In the genomic region with DNA sequence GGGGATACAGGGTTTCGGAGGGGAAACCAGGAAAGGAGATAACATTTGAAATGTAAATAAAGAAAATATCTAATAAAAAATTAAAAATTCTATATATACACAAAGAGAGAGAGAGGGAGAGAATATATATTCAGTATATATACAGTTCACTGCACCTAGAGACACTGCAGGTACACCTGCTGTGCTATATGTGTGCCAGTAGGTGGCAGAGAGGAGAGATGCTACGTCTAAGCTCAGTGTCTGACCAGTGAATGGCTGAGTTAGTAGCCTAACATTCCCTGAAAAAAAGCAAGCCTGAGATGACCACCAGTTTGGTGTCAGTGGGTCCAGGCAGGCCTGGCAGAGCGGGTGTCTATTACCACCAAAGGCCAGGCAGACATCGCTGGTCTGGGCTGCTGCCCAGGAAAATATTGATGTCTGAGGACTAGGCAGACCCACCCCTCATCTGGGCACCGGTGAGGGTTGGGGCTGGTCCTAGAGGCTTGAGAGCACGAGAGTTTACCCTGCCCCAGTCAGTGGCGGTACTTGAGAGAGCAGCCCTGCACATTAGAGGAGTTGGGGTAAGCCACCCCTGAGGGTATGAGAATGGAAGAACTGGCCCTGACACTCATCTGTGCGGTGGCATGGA, we compare ENCODE assay signal across 10 mouse cellular contexts. TPM values are rescaled to one million over a fixed set of nuclear protein-coding genes. Genes with fewer than 3 reads are reported as not detected.
DNase-seq lines count a peak whose midpoint lies in the region; ATAC-seq and TF ChIP-seq lines count a peak whose summit lies in the region.
"Had no signal": no experiment of that assay in that cellular context is flagged by ENCODE, and none has a peak within 500 bp of the region (broad histone marks: within the 10 kb centered on the region; RNA-seq: fewer than 3 reads in every experiment).

No protein-coding gene starts in this region.

- no peaks in the 10 kb centered on the region for H3K27me3 ChIP-seq in kidney, adult 2 months (replicated peaks; ENCODE audit: control insufficient read depth, insufficient read depth, low read length)
- H3K27me3 ChIP-seq in G1E (ENCODE audit: insufficient read depth, low read length), result peaks cover 9% of the 10 kb centered on the region; the same call in 1 of the 2 replicates
- H3K27me3 ChIP-seq: embryonic facial prominence, embryonic 13.5 days had no signal

- no peaks in the 10 kb centered on the region for H3K4me1 ChIP-seq in kidney, adult 2 months (ENCODE audit: control insufficient read depth, insufficient read depth, low read length)
- peaks cover 16% of the 10 kb centered on the region for H3K4me1 ChIP-seq in G1E (ENCODE audit: insufficient read depth, low read depth, low read length)
- H3K4me1 ChIP-seq: embryonic facial prominence, embryonic 13.5 days had no signal

- peak; percentile 77 for TF ChIP-seq CTCF in kidney, adult 2 months (conservative IDR thresholded peaks at IDR 0.05; ENCODE audit: insufficient read depth, insufficient read length, low read depth, low read length)
- TF ChIP-seq CTCF in G1E (IDR thresholded peaks at IDR 0.05; ENCODE audit: low read depth, low read length), result peak; percentile 33

- 69% methylated on average over 8 of the region's 8 CpGs for WGBS in kidney, adult 2 months

- ATAC-seq in G1E (ENCODE audit: extremely low read depth, insufficient number of reproducible peaks, low FRiP score, poor library complexity, severe bottlenecking), result no peak
- peak; percentile 84 for ATAC-seq in granulocyte monocyte progenitor cell, adult 5-6 weeks (replicated peaks; ENCODE audit: poor library complexity, severe bottlenecking)
- peak; percentile 94 for ATAC-seq in megakaryocyte progenitor cell, adult 5-6 weeks (replicated peaks; ENCODE audit: poor library complexity)

- H3K36me3 ChIP-seq in kidney, adult 2 months (ENCODE audit: control insufficient read depth, insufficient read depth, low read length), result no peaks in the 10 kb centered on the region
- H3K36me3 ChIP-seq in G1E (replicated peaks), result no peaks in the 10 kb centered on the region
- H3K36me3 ChIP-seq: embryonic facial prominence, embryonic 13.5 days had no signal

- H3K27ac ChIP-seq in kidney, adult 2 months (ENCODE audit: insufficient read depth, low read depth, low read length), result no peak overlapping the region
- H3K27ac ChIP-seq: embryonic facial prominence, embryonic 13.5 days had no signal

- no peak overlapping the region for H3K4me3 ChIP-seq in kidney, adult 2 months (ENCODE audit: insufficient read depth, low read depth, low read length)
- H3K4me3 ChIP-seq in G1E (ENCODE audit: low read depth, low read length), result no peak overlapping the region
- H3K4me3 ChIP-seq: embryonic facial prominence, embryonic 13.5 days; myocyte had no signal

- DNase-seq in kidney, adult 2 months, result peak; percentile 35
- DNase-seq in kidney, postnatal 25 days, result no peak
- DNase-seq in G1E (ENCODE audit: low spot score), result peak; percentile 4
- DNase-seq in cerebellum, postnatal 25 days, result no peak
- no peak for DNase-seq in spleen, adult 12 weeks (ENCODE audit: low spot score)
- DNase-seq in gastrocnemius, postnatal 36 days, result no peak

- no peaks in the 10 kb centered on the region for H3K9me3 ChIP-seq in G1E (replicated peaks)
- H3K9me3 ChIP-seq: embryonic facial prominence, embryonic 13.5 days had no signal

- intact Hi-C loops in gastrocnemius, postnatal 36 days (cut with DNase I), result no loop called here

- no peak for TF ChIP-seq POLR2A in kidney, adult 2 months (IDR thresholded peaks at IDR 0.05; ENCODE audit: low read depth, low read length)

RNA-seq across cellular contexts. Expression of gene Acot12, which starts 18.1 kb away (rescaled TPM):
- polyA plus RNA-seq in kidney, adult 2 months (2012; rRNA removed), result 47.7 and 54.3 TPM in 2 replicates
- total RNA-seq in G1E (2014; fragmentation: Nextera tagmentation) (not detected in 2 replicates), G1E (2017) (0.12 TPM in 1 of 2 replicates, not detected in the other)
- not detected in 2 replicates for polyA plus RNA-seq in G1E (2012)
- total RNA-seq in granulocyte monocyte progenitor cell, adult 5-6 weeks (2014; fragmentation: Nextera tagmentation), result not detected in 2 replicates
- total RNA-seq in granulocyte monocyte progenitor cell, adult 5-6 weeks (2017), result not detected in 2 replicates
- not detected in 2 replicates for total RNA-seq in megakaryocyte progenitor cell, adult 5-6 weeks (2015)
- total RNA-seq in megakaryocyte progenitor cell, adult 5-6 weeks (2017), result not detected in 2 replicates
- total RNA-seq in gastrocnemius, postnatal 36 days (2021), result not detected

Comparison
In these comparisons a context has a peak if more than half of its experiments do, and no peak if none do; other contexts are left out.
1. DNase-seq: peak in kidney, adult 2 months (single experiment) and G1E (single experiment); none in kidney, postnatal 25 days (0 of 2), cerebellum, postnatal 25 days (0 of 2), spleen, adult 12 weeks (single experiment) and gastrocnemius, postnatal 36 days (0 of 2).